Mouse (Mus musculus) ES-Bruce4 (cell line): ENCODE data around the gene Rasa3.

Source experiments
- CTCF ChIP-seq: IDR thresholded peaks from one replicate; pipeline ENCODE4 v1.8.1; 2011; ENCODE audit warnings: low read depth, low read length
- POLR2A ChIP-seq: IDR thresholded peaks from one replicate; pipeline ENCODE4 v1.8.1; 2011; ENCODE audit warnings: low read length; ENCODE audit not compliant: insufficient read depth

DNA sequence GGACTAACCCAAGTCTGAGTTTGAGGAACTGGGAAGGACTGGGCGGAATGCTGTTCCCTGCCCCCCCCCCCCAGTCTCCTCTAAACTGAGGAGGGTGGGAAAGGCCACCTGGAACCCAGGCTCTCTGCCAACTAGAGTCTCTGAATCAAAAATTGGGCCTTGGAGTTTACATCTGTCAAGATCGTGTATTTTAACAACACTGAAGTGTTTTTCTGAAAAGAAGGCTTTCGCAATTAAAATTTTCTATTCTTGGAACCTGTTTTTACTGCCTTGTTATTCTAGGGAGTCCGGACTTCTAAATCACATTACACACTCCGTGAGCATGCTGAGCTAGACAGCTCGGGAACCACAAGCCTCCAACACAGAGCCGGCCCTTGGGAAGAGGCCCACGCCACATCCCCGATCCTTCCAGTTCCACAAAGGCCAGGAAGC, 36.9 kb downstream of the Rasa3 start:
- TF ChIP-seq CTCF, result no peak
- no peak for TF ChIP-seq POLR2A
